Mouse (Mus musculus) intestine, postnatal 0 days (tissue): ENCODE results near the gene Mon2. TPM values are rescaled to one million over a fixed set of nuclear protein-coding genes. Genes with fewer than 3 reads are reported as not detected.
A peak's percentile ranks its signal among the peaks of the same experiment; 100 is the strongest.

ENCODE experiments used
- ATAC-seq: fragments of 200-750 bp; cut with Nextera tagmentation; 2 replicates; pipeline ENCODE4 v1.8.0; 2017; ENCODE audit warnings: mild to moderate bottlenecking, moderate TSS enrichment, moderate library complexity
- H3K27ac ChIP-seq: fragments of 300-500 bp; sonication (generic); 2 replicates; pipeline ENCODE4 v1.5.1; 2014; ENCODE audit warnings: mild to moderate bottlenecking, low read depth, low read length, moderate library complexity
- H3K27me3 ChIP-seq: fragments of 300-500 bp; sonication (generic); replicated peaks from 2 replicates; pipeline ENCODE4 v1.6.1; 2014; ENCODE audit warnings: low read length, mixed read lengths; ENCODE audit not compliant: control insufficient read depth, insufficient read depth
- H3K36me3 ChIP-seq: fragments of 300-500 bp; sonication (generic); 2 replicates; pipeline ENCODE4 v1.6.1; 2014; ENCODE audit warnings: mild to moderate bottlenecking, moderate library complexity; ENCODE audit not compliant: control insufficient read depth, insufficient read depth
- H3K4me1 ChIP-seq: fragments of 300-500 bp; sonication (generic); replicated peaks from 2 replicates; pipeline ENCODE4 v1.6.1; 2014; ENCODE audit warnings: antibody characterized with exemption, low read length, mixed read lengths; ENCODE audit not compliant: control insufficient read depth, insufficient read depth
- H3K4me2 ChIP-seq: fragments of 300-500 bp; sonication (generic); replicated peaks from 2 replicates; pipeline ENCODE4 v1.6.1; 2014; ENCODE audit warnings: low read depth, mild to moderate bottlenecking, moderate library complexity
- H3K4me3 ChIP-seq: fragments of 300-500 bp; sonication (generic); 2 replicates; pipeline ENCODE4 v1.5.1; 2014; ENCODE audit warnings: low read depth, low read length
- H3K9ac ChIP-seq: fragments of 300-500 bp; sonication (generic); 2 replicates; pipeline ENCODE4 v1.6.1; 2014; ENCODE audit warnings: mild to moderate bottlenecking, low read depth, low read length
- H3K9me3 ChIP-seq: fragments of 300-500 bp; sonication (generic); 2 replicates; pipeline ENCODE4 v1.6.1; 2016; ENCODE audit warnings: mixed run types; ENCODE audit not compliant: control insufficient read depth
- CTCF ChIP-seq: sonication (generic); IDR thresholded peaks from 2 replicates; pipeline ENCODE4 v1.5.1; 2016; ENCODE audit warnings: low read depth, mild to moderate bottlenecking, control low read depth, antibody characterized with exemption, moderate library complexity
- WGBS: fragments of 180-500 bp; shearing (Covaris S2); extraction: QIAGEN DNeasy Blood & Tissue Kit; methylation state at CpG from one replicate; pipeline ENCODE4 v1.1.7; 2014; 5-methylcytosine and 5-hydroxymethylcytosine counted together
- polyA plus RNA-seq: library from polyadenylated mRNA; unstranded; fragments of >200 nt; fragmentation: Nextera tagmentation; extraction: Ambion mirVana; gene quantifications from 2 replicates; pipeline ENCODE4 v1.2.1, GENCODE M21; 2015

Gene Mon2
- polyA plus RNA-seq, 1 experiment from 2014 or later, result 16.4 TPM

DNA sequence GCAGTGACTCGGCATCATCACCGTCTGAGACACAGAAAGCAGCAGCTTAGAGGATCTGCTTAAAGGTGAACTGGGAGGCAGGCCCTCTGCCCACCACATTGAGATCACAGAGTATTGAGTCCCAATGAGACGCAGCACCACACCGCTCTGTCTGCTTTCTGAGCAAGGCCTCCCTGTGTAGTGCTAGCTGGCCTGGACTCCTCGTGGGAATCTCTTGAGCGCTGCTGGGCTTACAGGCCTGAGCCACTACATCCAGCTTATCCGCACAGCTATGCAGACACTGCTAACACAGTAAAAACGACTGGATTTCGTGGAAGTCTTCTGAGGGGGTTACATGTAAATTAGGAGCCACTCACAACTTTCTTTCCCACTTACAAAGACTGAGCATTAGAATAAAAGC lies 84.7 kb downstream of the Mon2 start:
- no peaks in the 10 kb centered on the region for H3K4me1 ChIP-seq
- WGBS, result 88% methylated on average over 9 of the region's 9 CpGs
- H3K27me3 ChIP-seq, result no peaks in the 10 kb centered on the region
- no peak overlapping the region for H3K4me3 ChIP-seq
- no peak for ATAC-seq
- no peak overlapping the region for H3K4me2 ChIP-seq
- no peak overlapping the region for H3K9ac ChIP-seq
- TF ChIP-seq CTCF, result no peak
- H3K9me3 ChIP-seq, result no peaks in the 10 kb centered on the region
- H3K27ac ChIP-seq, result no peak overlapping the region
- peaks cover 43% of the 10 kb centered on the region for H3K36me3 ChIP-seq

DNA sequence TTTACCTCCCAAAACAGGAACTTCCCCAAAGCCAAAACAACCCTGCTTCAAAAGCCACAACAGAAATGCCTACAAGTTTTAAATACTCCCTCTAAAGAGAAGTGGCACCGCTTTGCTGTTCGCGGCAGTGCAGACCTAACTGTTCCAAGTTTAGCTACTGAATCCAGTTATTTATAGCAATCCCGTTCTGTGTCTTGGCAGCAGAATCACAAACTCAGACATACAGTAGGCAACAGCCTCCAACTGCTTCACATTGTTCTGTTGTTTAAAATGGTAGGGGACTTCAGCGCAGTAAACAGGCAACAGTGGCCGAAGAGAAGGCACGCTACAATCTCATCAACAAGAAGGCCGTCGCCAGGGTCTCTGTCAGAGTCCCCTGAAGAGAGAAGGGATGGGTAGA lies 85.3 kb downstream of the Mon2 start:
- H3K4me1 ChIP-seq, result no peaks in the 10 kb centered on the region
- no peak overlapping the region for H3K9ac ChIP-seq
- H3K9me3 ChIP-seq, result no peaks in the 10 kb centered on the region
- ATAC-seq, result no peak
- H3K27me3 ChIP-seq, result no peaks in the 10 kb centered on the region
- WGBS, result 74% methylated on average over 9 of the region's 9 CpGs
- H3K4me3 ChIP-seq, result no peak overlapping the region
- no peak overlapping the region for H3K4me2 ChIP-seq
- H3K27ac ChIP-seq, result no peak overlapping the region
- peaks cover 37% of the 10 kb centered on the region for H3K36me3 ChIP-seq
- no peak for TF ChIP-seq CTCF

DNA sequence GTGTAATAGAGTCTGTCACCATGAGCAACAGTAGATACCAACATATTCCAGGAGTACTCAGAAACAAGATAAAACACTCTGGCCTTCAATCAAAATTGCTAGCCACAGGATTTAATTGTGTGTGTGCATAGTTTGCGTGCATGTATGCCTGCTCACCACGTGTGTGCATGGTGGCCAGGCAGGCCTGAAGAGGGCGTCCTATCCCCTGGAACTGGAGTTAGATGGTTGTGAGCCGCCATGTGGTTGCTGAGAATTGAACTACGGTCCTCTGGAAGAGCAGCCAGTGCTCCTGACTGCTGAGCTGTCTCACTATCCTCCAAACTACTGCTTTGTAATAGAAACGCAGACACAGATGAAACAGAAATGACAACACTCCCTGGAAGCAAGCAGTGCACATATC lies 85.7 kb downstream of the Mon2 start:
- Histone ChIP-seq H3K27me3 (no peaks in the 10 kb centered on the region), H3K9me3 (no peaks in the 10 kb centered on the region), H3K4me3 (no peak overlapping the region), H3K36me3 (peaks cover 34% of the 10 kb centered on the region), H3K4me1 (no peaks in the 10 kb centered on the region), H3K9ac (no peak overlapping the region), H3K27ac (no peak overlapping the region), H3K4me2 (no peak overlapping the region)
- ATAC-seq, result no peak
- TF ChIP-seq CTCF, result peak; percentile 27; the same call in 1 of the 2 replicates
- WGBS, result 86% methylated on average over 6 of the region's 6 CpGs

- no peak overlapping the region for H3K9ac ChIP-seq
- peaks cover 28% of the 10 kb centered on the region for H3K36me3 ChIP-seq
- H3K27me3 ChIP-seq, result no peaks in the 10 kb centered on the region
- H3K27ac ChIP-seq, result no peak overlapping the region
- ATAC-seq, result no peak
- no peaks in the 10 kb centered on the region for H3K4me1 ChIP-seq
- no peak overlapping the region for H3K4me3 ChIP-seq
- no peak for TF ChIP-seq CTCF
- no peaks in the 10 kb centered on the region for H3K9me3 ChIP-seq
- H3K4me2 ChIP-seq, result no peak overlapping the region
- 79% methylated on average over 9 of the region's 9 CpGs for WGBS
Measured at GRCm38 (mm10) chr10:122989916-122990315, 86.4 kb downstream of the Mon2 start.

GRCm38 (mm10) chr10:122988372-122988771 lies 87.9 kb downstream of the Mon2 start:
- peak overlapping the region; percentile 39 for H3K4me2 ChIP-seq
- H3K9ac ChIP-seq, result no peak overlapping the region
- WGBS, result 62% methylated on average over 7 of the region's 7 CpGs

GRCm38 (mm10) chr10:122987671-122988128 lies 88.6 kb downstream of the Mon2 start:
- Histone ChIP-seq H3K27ac (no peak overlapping the region), H3K4me2 (peak overlapping the region; percentile 39), H3K36me3 (peaks cover 15% of the 10 kb centered on the region; the same call in 1 of the 2 replicates), H3K9ac (no peak overlapping the region), H3K4me3 (no peak overlapping the region), H3K9me3 (no peaks in the 10 kb centered on the region), H3K27me3 (no peaks in the 10 kb centered on the region), H3K4me1 (no peaks in the 10 kb centered on the region)
- no peak for ATAC-seq
- TF ChIP-seq CTCF, result peak; percentile 84
- 17% methylated on average over 9 of the region's 9 CpGs for WGBS

More at GRCm38 (mm10) chr10:122988372-122988771, 87.9 kb downstream of the Mon2 start:
- Histone ChIP-seq H3K4me1 (no peaks in the 10 kb centered on the region), H3K27ac (no peak overlapping the region), H3K9me3 (no peaks in the 10 kb centered on the region), H3K27me3 (no peaks in the 10 kb centered on the region), H3K36me3 (peaks cover 18% of the 10 kb centered on the region), H3K4me3 (no peak overlapping the region)
- ATAC-seq, result no peak
- no peak for TF ChIP-seq CTCF
